Mouse (Mus musculus): ENCODE data around the gene Gsx1.

DNA sequence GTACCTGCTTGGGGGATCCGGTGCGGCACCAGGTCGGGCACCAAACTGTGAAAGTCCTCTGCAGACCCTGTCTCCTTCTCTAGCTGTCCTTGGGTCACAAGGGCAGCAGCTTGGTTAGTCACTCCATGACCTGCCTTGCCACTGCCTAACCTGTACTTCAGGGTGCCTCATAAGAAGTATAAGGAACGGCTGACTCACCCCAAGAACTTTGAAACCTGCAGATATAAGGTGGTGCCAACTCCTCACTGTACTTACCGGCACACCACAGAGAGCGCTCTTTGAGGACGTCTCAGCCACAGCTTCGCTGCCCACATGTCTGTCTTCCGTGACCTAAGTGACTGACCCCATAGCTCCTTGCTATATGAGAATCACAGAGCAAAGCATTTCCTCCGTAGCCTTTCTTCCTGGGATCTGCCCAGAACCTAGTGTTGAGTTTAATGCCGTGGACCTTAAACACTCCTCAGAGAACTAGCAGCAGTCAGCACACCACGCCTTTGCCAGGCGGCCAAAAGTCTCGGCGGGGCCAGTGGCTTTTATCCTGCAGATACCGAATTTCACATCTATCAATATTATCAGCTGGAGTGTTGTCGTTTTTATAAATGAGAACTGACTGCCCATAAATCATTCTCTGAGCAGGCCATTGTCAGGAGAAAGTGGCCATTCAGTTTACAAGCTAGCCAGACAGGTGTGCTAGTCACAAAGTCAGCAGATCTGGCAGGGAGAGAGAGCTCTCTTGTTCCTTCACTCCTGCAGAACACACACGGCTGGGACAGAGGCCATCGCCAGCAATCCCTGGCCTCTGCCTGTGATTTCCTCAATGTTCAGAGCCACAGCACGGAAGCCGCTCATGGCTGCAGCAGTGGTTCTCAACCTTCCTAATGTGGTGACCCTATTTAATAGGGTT lies 47.2 kb downstream of the Gsx1 start:
- TF ChIP-seq MYOD1 (IDR thresholded peaks at IDR 0.05; ENCODE audit: control insufficient read depth in 1 of 3, insufficient read length in 2 of 3, low read depth in 2 of 3) (no peak), POLR2A (IDR thresholded peaks at IDR 0.05; ENCODE audit: insufficient read length, low read depth) (no peak), E2F4 (IDR thresholded peaks at IDR 0.05; ENCODE audit: insufficient read depth) (no peak), TCF12 (IDR thresholded peaks at IDR 0.05; ENCODE audit: insufficient read depth, poor library complexity, severe bottlenecking) (no peak), MAX (IDR thresholded peaks at IDR 0.05; ENCODE audit: low read depth) (no peak), USF1 (IDR thresholded peaks at IDR 0.05; ENCODE audit: low read depth) (no peak), POLR2AphosphoS2 (IDR thresholded peaks at IDR 0.05; ENCODE audit: insufficient read length, low read depth) (no peak), REST (IDR thresholded peaks at IDR 0.05; ENCODE audit: insufficient read depth, insufficient read length) (no peak)

All from myocyte (in vitro differentiated cells).